Mouse (Mus musculus) heart, embryonic 15.5 days (tissue): ENCODE measurements at regions not wholly inside any gene's neighbourhood (a gene's known extent, or its start where the extent isn't known, plus 50 kb on each side); places are given as distances from the start of the nearest gene placed in this dataset.

Source experiments
- ATAC-seq: fragments of 200-750 bp; cut with Nextera tagmentation; replicated peaks from 2 replicates; pipeline ENCODE4 v1.8.0; 2017; ENCODE audit warnings: low read depth, moderate TSS enrichment; ENCODE audit not compliant: insufficient number of reproducible peaks, insufficient read depth, low FRiP score
- H3K27ac ChIP-seq: fragments of 300-500 bp; sonication (generic); 2 replicates; pipeline ENCODE4 v1.5.1; 2015; ENCODE audit warnings: mild to moderate bottlenecking, inconsistent platforms
- H3K27me3 ChIP-seq: fragments of 300-500 bp; sonication (generic); 2 replicates; pipeline ENCODE4 v1.6.1; 2015; ENCODE audit warnings: inconsistent platforms
- H3K36me3 ChIP-seq: fragments of 300-500 bp; sonication (generic); 2 replicates; pipeline ENCODE4 v1.6.1; 2015; ENCODE audit warnings: mild to moderate bottlenecking, inconsistent platforms
- H3K4me1 ChIP-seq: fragments of 300-500 bp; sonication (generic); replicated peaks from 2 replicates; pipeline ENCODE4 v1.6.1; 2015; ENCODE audit warnings: inconsistent platforms
- H3K4me2 ChIP-seq: fragments of 300-500 bp; sonication (generic); 2 replicates; pipeline ENCODE4 v1.6.1; 2015; ENCODE audit warnings: inconsistent platforms, mild to moderate bottlenecking, moderate library complexity
- H3K4me3 ChIP-seq: fragments of 300-500 bp; sonication (generic); 2 replicates; pipeline ENCODE4 v1.5.1; 2015; ENCODE audit warnings: mild to moderate bottlenecking, inconsistent platforms
- H3K9ac ChIP-seq: fragments of 300-500 bp; sonication (generic); 2 replicates; pipeline ENCODE4 v1.6.1; 2015; ENCODE audit warnings: mild to moderate bottlenecking, inconsistent platforms
- H3K9me3 ChIP-seq: fragments of 300-500 bp; sonication (generic); replicated peaks from 2 replicates; pipeline ENCODE4 v1.6.1; 2016; ENCODE audit warnings: inconsistent platforms
- WGBS: fragments of 180-500 bp; shearing (Covaris S2); methylation state at CpG from one replicate; pipeline ENCODE4 v1.1.7; 2015; ENCODE audit warnings: mixed read lengths; 5-methylcytosine and 5-hydroxymethylcytosine counted together

DNA sequence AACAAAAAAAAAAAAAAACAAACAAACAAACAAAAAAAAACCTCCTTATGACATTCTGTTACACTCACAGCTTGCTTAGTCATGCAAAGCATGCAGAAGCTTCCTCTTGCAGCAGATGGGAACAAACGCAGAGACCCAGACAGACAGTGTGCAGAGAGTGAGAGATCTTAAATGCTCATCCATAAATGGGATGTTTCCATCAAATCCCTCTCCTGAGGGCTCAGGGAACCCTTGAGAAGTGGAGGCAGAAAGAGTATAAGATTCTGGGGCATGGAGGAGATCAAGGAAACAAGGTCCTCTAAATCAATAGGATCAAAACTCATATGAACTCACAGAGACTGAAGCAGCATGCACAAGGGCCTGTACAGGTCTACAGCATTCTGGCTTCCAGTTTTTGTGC, 52.5 kb downstream of the Adm start:
- ATAC-seq, result no peak
- Histone ChIP-seq H3K27me3 (no peaks in the 10 kb centered on the region), H3K36me3 (no peaks in the 10 kb centered on the region), H3K4me1 (no peaks in the 10 kb centered on the region), H3K9me3 (no peaks in the 10 kb centered on the region), H3K27ac (no peak overlapping the region), H3K9ac (no peak overlapping the region), H3K4me3 (no peak overlapping the region), H3K4me2 (no peak overlapping the region)
- 84% methylated on average over 1 of the region's 1 CpGs for WGBS

DNA sequence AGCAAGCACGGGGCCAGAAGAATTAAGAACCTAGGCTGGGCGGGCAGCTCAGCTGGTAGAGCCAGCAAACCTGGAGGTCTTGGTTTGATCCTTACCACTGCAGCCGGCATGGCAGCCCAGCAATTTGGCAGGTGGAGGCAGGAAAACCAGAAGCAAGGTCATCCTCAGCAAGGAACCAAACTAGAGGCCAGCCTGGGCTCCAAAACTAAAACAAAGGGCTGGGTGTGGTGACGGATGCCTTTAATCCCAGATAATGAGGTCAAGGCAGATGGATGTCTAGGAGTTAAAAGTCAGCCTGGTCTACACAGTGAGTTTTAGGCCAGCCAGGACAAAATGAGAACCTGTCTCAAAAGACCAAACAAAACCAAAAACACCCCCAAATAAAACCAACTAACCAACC, 55.5 kb downstream of the Adm start:
- Histone ChIP-seq H3K4me1 (no peaks in the 10 kb centered on the region), H3K9me3 (no peaks in the 10 kb centered on the region), H3K9ac (no peak overlapping the region), H3K36me3 (no peaks in the 10 kb centered on the region), H3K27ac (no peak overlapping the region), H3K4me2 (no peak overlapping the region), H3K4me3 (no peak overlapping the region), H3K27me3 (no peaks in the 10 kb centered on the region)
- 76% methylated on average over 4 of the region's 4 CpGs for WGBS
- ATAC-seq, result no peak

DNA sequence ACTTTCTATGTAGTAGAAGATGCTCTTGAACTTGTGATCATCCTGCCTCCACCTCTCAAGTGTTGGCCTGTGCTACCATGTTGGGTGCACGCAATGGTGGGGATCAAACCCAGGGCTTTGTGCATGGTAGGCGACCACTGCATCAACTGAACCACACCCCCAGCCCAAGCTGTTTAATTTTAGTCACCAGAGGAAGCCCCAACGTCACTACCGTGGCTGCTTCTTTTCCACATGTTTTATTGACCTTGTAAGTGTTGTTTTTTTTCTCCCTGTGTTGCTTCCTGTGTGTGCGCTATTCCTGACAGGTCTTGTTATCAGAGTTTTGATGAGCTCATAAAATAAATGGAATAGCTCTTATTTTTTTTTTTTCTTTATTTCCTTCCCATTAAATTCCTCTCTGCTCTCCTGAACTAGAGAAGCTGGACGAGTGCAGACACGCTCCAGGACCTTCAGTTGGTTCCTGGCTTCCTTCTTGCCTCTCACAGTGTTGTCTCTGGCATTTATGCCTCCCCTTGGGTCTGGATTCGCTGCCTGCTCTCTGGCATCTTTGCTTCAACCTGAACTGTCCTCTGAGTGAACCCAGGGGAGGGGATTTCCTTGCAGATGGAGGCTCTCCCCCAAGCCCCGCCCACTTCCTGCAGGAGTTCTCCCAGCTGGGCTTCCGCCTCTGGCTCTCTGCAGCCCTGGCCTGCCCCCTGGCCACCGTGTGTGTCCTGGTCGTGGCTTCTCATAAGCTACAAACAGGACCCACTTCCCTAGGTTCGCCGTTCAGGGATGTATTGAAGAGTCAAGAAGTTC, 61.6 kb downstream of the Adm start:
- H3K4me1 ChIP-seq, result peaks cover 15% of the 10 kb centered on the region
- H3K9ac ChIP-seq, result no peak overlapping the region
- H3K27me3 ChIP-seq, result no peaks in the 10 kb centered on the region
- H3K4me3 ChIP-seq, result 0 out of 2 replicates have a peak overlapping the region, but pooled peaks have one; percentile 3
- peak overlapping the region; percentile 77 for H3K27ac ChIP-seq
- ATAC-seq, result peak; percentile 80
- no peaks in the 10 kb centered on the region for H3K9me3 ChIP-seq
- WGBS, result 26% methylated on average over 14 of the region's 14 CpGs
- H3K36me3 ChIP-seq, result no peaks in the 10 kb centered on the region
- H3K4me2 ChIP-seq, result peak overlapping the region; percentile 44

DNA sequence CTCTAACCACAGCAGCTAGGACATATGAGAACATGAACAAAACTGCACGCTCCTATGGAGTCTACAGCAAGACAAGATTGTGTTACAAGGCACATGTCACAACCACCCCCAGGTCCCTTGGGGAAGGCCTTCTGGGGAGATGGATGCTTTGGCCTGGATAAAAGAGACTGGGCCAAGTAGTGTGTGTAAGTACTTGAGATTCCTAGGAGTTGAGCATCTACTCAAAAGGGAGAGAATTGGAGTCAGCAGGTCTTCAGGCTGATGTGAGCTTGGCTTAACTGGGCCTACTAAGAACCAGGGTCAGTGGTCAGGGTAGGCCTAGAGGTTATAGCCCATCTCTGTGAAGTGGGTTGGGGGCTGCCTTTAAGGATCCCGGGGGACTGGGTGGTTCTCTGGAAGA, 62.8 kb downstream of the Adm start:
- Histone ChIP-seq H3K36me3 (no peaks in the 10 kb centered on the region), H3K4me1 (peaks cover 15% of the 10 kb centered on the region), H3K9ac (no peak overlapping the region), H3K9me3 (no peaks in the 10 kb centered on the region), H3K27me3 (no peaks in the 10 kb centered on the region), H3K4me2 (no peak overlapping the region), H3K4me3 (no peak overlapping the region), H3K27ac (no peak overlapping the region; the same call in 1 of the 2 replicates)
- 84% methylated on average over 2 of the region's 2 CpGs for WGBS
- no peak for ATAC-seq

DNA sequence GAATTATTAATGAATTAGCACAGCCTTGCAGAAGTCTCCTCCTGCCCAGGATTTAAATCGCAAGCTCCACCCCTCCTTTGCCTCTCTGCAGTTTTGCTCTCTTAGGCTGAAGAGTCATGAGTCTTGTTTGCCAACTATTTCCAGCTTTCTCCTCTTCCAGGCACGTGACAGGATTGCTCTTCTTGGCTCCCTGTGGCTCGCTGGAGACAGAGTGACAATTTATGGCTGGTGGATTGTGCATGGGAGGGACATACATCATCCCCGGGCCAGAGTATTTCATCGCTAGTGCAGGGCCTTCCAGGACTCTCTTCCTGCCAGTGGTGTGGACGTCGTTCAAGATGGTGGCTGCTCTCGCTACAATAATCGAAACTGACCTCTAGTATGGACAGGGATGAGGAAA, 63.4 kb downstream of the Adm start:
- Histone ChIP-seq H3K27me3 (no peaks in the 10 kb centered on the region), H3K4me3 (no peak overlapping the region), H3K4me2 (no peak overlapping the region), H3K9ac (no peak overlapping the region), H3K36me3 (no peaks in the 10 kb centered on the region), H3K9me3 (no peaks in the 10 kb centered on the region), H3K4me1 (peaks cover 15% of the 10 kb centered on the region), H3K27ac (no peak overlapping the region)
- 75% methylated on average over 9 of the region's 9 CpGs for WGBS
- ATAC-seq, result no peak

DNA sequence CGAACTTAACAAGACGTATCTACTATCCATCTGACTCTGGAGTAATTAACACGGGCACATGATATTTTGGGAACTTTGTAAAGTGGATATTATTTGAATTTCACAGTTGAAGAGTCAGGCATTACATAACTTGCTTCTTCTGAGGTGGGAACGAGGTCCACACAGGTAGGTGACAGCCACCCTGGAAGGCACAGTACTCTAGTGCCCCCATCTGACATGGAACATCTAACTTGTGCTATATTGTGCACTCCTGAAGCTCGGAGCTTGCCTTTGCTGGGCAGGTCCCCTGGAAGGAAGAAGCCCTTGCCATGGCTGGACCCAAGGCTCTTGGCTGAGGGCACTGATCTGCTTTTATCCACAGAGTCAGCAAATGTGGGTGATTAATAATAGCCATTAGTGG, 66.8 kb downstream of the Adm start:
- H3K9ac ChIP-seq, result no peak overlapping the region
- no peak overlapping the region for H3K27ac ChIP-seq
- no peaks in the 10 kb centered on the region for H3K36me3 ChIP-seq
- H3K4me3 ChIP-seq, result no peak overlapping the region
- no peaks in the 10 kb centered on the region for H3K9me3 ChIP-seq
- no peak overlapping the region for H3K4me2 ChIP-seq
- WGBS, result 69% methylated on average over 5 of the region's 5 CpGs
- no peak for ATAC-seq
- H3K4me1 ChIP-seq, result peaks cover 7% of the 10 kb centered on the region
- no peaks in the 10 kb centered on the region for H3K27me3 ChIP-seq

DNA sequence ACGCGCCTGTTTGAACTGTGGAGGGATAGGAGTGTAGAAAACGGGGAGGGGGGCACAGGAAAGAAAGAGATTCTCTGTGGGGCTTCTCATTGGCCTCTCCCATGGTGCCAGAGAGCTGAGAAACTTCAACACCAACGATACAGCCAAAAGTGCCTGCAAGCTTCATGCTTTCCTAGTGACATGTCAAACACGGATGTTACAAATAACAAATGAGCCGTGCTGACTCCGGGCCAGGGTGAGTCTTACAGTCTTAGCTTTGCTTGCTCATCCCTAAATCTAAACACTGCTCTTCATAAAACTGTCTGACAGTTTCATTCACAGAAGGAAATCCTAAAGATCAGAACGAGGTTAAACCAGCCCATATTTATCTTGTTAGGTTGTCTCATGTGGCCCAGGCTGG, 68.3 kb downstream of the Adm start:
- H3K4me1 ChIP-seq, result no peaks in the 10 kb centered on the region
- no peaks in the 10 kb centered on the region for H3K36me3 ChIP-seq
- ATAC-seq, result no peak
- H3K27me3 ChIP-seq, result no peaks in the 10 kb centered on the region
- H3K27ac ChIP-seq, result no peak overlapping the region
- no peaks in the 10 kb centered on the region for H3K9me3 ChIP-seq
- no peak overlapping the region for H3K4me2 ChIP-seq
- no peak overlapping the region for H3K4me3 ChIP-seq
- H3K9ac ChIP-seq, result no peak overlapping the region
- WGBS, result 70% methylated on average over 8 of the region's 8 CpGs

DNA sequence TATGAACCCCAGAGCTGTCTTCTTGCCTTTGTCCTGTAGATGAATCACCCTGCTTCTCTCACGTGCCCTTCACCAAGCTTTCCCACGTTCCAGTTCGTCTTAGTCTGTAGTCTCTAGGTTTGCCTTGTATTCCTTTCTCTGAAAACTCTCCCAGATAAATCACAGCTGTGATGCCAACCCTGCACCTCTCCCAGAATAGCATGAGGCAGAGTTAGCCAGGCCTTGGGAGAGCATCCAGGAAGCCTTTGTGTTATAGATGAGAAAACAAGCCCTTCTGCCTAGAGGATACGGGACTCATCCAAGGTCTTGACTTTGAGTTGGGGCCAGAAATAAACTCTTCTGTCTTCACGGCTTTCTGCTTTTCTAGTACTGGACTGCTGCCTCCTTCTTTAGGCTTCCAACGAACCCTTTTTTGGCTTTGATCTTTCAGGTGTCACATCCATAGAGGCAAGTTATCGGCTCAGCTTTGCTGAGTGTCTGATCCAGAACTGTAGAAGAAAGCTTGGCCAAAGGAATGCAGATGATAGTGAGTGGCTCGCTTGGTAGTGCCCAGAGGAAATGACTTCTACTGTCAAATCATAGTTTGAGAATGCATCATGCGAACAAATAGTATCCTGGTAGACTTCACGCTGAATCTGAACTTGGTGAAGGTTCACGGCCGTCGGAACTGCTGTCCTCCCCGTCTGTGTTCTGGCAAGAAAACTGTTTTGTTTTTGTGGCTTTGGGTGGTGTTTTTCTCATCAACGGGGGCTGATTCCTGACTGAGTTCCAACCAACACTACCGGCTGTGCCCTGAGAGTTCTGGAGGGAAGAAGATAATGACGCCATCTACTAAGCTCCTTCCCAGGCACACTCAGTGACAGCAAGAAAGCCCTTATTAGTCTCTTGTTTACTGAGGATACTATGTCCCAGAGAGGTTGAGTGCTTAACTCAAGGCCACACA, 69.5 kb upstream of the Ampd3 start:
- no peak for ATAC-seq
- WGBS, result 70% methylated on average over 17 of the region's 17 CpGs

DNA sequence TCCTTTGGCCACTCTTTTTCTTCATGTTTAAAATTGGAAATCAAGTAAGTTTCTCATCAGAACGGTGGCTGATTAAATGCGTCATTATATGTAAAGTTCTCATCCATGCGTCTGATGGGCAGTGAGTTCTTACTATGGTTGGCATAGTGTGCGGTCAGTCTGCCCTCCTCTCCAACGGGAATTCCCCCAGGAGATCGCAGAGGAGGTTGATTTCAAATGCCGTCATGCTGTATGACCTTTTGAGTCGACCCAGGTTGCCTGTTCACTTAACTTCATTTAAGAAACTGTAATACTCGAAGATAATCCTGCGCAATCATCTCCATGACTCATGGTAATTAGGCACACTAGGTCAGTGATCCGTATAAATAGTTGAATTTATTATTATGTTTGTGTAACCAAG, 68.4 kb upstream of the Ampd3 start:
- no peak for ATAC-seq
- H3K36me3 ChIP-seq, result no peaks in the 10 kb centered on the region
- H3K4me2 ChIP-seq, result no peak overlapping the region
- no peaks in the 10 kb centered on the region for H3K4me1 ChIP-seq
- H3K9ac ChIP-seq, result no peak overlapping the region
- H3K9me3 ChIP-seq, result no peaks in the 10 kb centered on the region
- WGBS, result 79% methylated on average over 11 of the region's 11 CpGs
- no peak overlapping the region for H3K27ac ChIP-seq
- H3K27me3 ChIP-seq, result no peaks in the 10 kb centered on the region
- no peak overlapping the region for H3K4me3 ChIP-seq

More for the DNA sequence above, 69.5 kb upstream of the Ampd3 start:
- no peak overlapping the region for H3K9ac ChIP-seq
- H3K27ac ChIP-seq, result no peak overlapping the region
- no peak overlapping the region for H3K4me3 ChIP-seq
- no peaks in the 10 kb centered on the region for H3K27me3 ChIP-seq
- H3K36me3 ChIP-seq, result no peaks in the 10 kb centered on the region
- no peak overlapping the region for H3K4me2 ChIP-seq
- H3K4me1 ChIP-seq, result no peaks in the 10 kb centered on the region
- H3K9me3 ChIP-seq, result no peaks in the 10 kb centered on the region

DNA sequence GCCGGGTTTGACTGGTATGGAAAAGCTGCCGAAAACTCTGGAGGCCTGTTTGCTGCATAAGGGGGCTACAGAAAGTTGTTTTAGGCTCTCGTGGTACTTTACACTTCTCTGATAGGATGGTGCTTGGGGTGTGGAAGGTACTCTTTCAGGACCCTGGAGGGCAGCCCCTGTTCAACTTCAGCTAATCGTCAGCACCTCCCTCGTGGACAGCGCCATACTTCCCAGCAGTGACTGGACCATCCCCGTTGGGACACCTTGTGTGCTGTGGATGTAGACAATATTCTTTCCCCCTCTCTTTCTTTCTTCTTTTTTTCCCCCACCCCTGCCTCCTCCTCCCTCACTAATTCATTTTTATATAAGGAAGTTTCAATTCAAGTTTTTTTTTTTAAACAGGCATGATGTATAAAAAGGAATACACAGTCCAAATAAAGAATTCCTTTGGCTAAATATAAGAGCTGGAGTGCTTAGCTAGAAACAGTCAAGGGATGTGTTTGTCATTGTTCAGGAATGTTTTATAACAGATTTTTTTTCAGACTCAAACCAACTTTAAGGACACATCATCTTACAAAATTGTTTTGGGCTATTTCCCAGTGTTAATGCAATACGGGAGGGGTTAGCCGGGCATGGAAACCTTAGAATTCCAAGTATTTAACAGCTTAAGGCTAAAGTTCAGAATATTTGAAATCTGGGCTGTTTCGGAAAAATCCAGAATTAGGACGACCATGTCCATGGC, 66.2 kb upstream of the Ampd3 start:
- Histone ChIP-seq H3K9me3 (no peaks in the 10 kb centered on the region), H3K9ac (no peak overlapping the region), H3K4me1 (peaks cover 11% of the 10 kb centered on the region), H3K27ac (no peak overlapping the region), H3K27me3 (no peaks in the 10 kb centered on the region), H3K36me3 (no peaks in the 10 kb centered on the region), H3K4me2 (no peak overlapping the region), H3K4me3 (no peak overlapping the region)
- WGBS, result 50% methylated on average over 11 of the region's 11 CpGs
- ATAC-seq, result no peak

DNA sequence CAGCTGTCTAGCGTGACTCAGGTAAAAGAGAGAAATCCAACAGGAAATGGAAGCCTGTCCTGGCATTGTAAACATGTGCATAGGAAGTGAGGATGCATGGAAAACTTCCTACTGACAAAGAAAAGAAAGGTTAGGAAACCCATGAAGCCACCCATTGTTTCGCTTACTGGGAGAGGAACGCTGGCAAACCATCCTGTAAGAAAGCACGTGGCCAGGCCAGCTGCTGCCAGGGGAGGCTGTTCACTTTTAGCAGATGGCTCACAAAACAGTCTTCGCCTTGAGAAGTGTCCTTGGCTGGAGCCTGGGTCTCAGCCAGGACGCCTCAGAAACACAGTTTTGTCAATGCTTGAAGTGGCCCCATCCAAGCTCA, 65.6 kb upstream of the Ampd3 start:
- Histone ChIP-seq H3K36me3 (no peaks in the 10 kb centered on the region), H3K4me3 (no peak overlapping the region), H3K9ac (no peak overlapping the region), H3K4me1 (peaks cover 16% of the 10 kb centered on the region), H3K4me2 (no peak overlapping the region), H3K27ac (no peak overlapping the region), H3K27me3 (no peaks in the 10 kb centered on the region), H3K9me3 (no peaks in the 10 kb centered on the region)
- WGBS, result 65% methylated on average over 6 of the region's 6 CpGs
- no peak for ATAC-seq
